Mouse (Mus musculus) bone marrow, adult 2 months (tissue): ENCODE results near the gene Banp.

Experiments
- CTCF ChIP-seq: fragments of 200-500 bp; IDR thresholded peaks from 2 replicates; pipeline ENCODE4 v1.5.1; 2011; ENCODE audit warnings: low read length, control low read depth; ENCODE audit not compliant: control insufficient read depth, insufficient read depth
- POLR2A ChIP-seq: fragments of 200-500 bp; IDR thresholded peaks from 2 replicates; pipeline ENCODE4 v1.6.1; 2011; ENCODE audit warnings: low read depth, mild to moderate bottlenecking, control low read depth, low read length, borderline replicate concordance; ENCODE audit not compliant: control insufficient read depth

DNA sequence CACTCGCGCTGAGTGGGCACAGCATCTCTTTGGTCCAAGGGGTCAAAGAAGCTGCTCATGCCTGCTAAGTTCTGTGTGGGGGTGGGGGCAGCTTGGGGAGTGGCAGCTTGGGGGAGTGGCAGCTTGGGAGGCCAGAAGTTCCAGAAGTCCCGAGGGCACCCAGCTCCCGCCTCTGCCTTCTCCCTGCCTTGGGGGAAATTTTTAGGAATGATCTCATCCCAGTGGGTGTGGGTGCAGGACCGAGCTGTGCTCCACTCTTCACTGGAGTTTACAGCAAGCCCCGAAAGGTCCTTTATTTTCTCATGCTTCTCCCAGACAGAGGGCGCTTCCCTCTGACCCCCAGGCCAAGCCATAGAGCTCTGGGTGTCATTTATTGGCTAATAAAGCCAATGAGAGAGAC is 87.7 kb downstream of the Banp start:
- TF ChIP-seq POLR2A (no peak), CTCF (no peak)
